Mouse (Mus musculus) olfactory bulb, adult 2 months (tissue): ENCODE data around the gene Zbtb8b.

Experiments
- CTCF ChIP-seq: fragments of 200-500 bp; IDR thresholded peaks from 2 replicates; pipeline ENCODE4 v1.5.1; 2012; ENCODE audit warnings: low read depth, mild to moderate bottlenecking, low read length, moderate library complexity; ENCODE audit not compliant: insufficient read depth
- POLR2A ChIP-seq: fragments of 200-500 bp; IDR thresholded peaks from 2 replicates; pipeline ENCODE4 v1.6.1; 2012; ENCODE audit warnings: mild to moderate bottlenecking, low read depth, low read length, moderate library complexity; ENCODE audit not compliant: insufficient read depth

DNA sequence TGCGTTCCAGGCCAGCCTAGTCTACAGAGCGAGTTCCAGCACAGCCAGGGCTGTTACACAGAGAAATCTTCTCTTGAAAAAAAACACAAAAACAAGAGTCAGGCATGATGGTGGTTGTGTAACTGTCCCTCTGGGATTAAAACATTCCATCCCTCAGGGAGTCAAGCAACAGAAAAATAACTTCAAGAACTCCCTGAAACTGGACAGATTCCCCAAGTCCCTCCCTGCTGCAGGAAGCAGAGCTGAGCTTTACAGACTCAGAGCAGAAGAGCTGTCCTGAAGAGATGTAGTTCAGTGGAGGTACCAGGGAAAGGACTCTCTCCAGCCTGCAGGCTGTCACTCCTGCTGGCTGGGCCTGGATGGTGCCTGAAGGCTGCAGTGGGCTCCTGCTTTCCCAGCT is 58.2 kb downstream of the Zbtb8b start:
- TF ChIP-seq CTCF (no peak), POLR2A (no peak)
